Mouse (Mus musculus): ENCODE results near the gene Vat1l. TPM values are rescaled to one million over a fixed set of nuclear protein-coding genes. Genes with fewer than 3 reads are reported as not detected.

Gene Vat1l
- total and polyA plus RNA-seq, 3 experiments: not detected

GRCm38 (mm10) chr8:114164444-114165096, 40.8 kb upstream of the Vat1l start:
- Histone ChIP-seq H3K79me2 (ENCODE audit: control insufficient read depth, insufficient read depth, low read length, poor library complexity) (no peaks in the 10 kb centered on the region), H3K9me3 (replicated peaks; ENCODE audit: insufficient read depth, low read length) (no peaks in the 10 kb centered on the region), H3K4me3 (ENCODE audit: control insufficient read depth in 1 of 2, insufficient read depth in 1 of 2, low read depth in 2 of 2, low read length in 2 of 2) (no peak overlapping the region), H3K4me1 (ENCODE audit: control insufficient read depth in 1 of 2, insufficient read depth in 2 of 2, low read length in 2 of 2) (no peaks in the 10 kb centered on the region), H3K9ac (ENCODE audit: control insufficient read depth, low read depth, low read length, poor library complexity, severe bottlenecking) (no peak overlapping the region), H3K27me3 (ENCODE audit: control insufficient read depth in 1 of 2, insufficient read depth in 2 of 2, low read length in 2 of 2) (no peaks in the 10 kb centered on the region), H3K27ac (ENCODE audit: control insufficient read depth, low read depth, low read length) (no peak overlapping the region), H3K36me3 (ENCODE audit: control insufficient read depth in 1 of 2, insufficient read depth in 2 of 2, low read length in 2 of 2) (no peaks in the 10 kb centered on the region)
- TF ChIP-seq NRF1 (IDR thresholded peaks at IDR 0.05; ENCODE audit: insufficient read depth, low read depth, low read length, poor library complexity, severe bottlenecking) (no peak), ZNF384 (IDR thresholded peaks at IDR 0.05; ENCODE audit: low read depth, low read length) (no peak), TCF12 (IDR thresholded peaks at IDR 0.05; ENCODE audit: low read depth, low read length) (no peak), RAD21 (IDR thresholded peaks at IDR 0.05; ENCODE audit: low read depth, low read length) (no peak), USF2 (IDR thresholded peaks at IDR 0.05; ENCODE audit: borderline replicate concordance in 1 of 2, insufficient read depth in 1 of 2, low read depth in 1 of 2, low read length in 2 of 2) (no peak), ZC3H11A (IDR thresholded peaks at IDR 0.05; ENCODE audit: low read depth, low read length) (no peak), CHD1 (IDR thresholded peaks at IDR 0.05; ENCODE audit: low read depth, low read length) (no peak), UBTF (IDR thresholded peaks at IDR 0.05; ENCODE audit: borderline replicate concordance, insufficient read depth, low read depth, low read length) (no peak)
- DNase-seq (ENCODE audit: low read depth, low spot score): no peak

GRCm38 (mm10) chr8:114165741-114166140, 39.7 kb upstream of the Vat1l start:
- Histone ChIP-seq H3K9me3 (replicated peaks; ENCODE audit: insufficient read depth, low read length) (no peaks in the 10 kb centered on the region), H3K4me3 (ENCODE audit: control insufficient read depth in 1 of 2, insufficient read depth in 1 of 2, low read depth in 2 of 2, low read length in 2 of 2) (no peak overlapping the region), H3K79me2 (ENCODE audit: control insufficient read depth, insufficient read depth, low read length, poor library complexity) (no peaks in the 10 kb centered on the region), H3K27ac (ENCODE audit: control insufficient read depth, low read depth, low read length) (no peak overlapping the region), H3K27me3 (ENCODE audit: control insufficient read depth in 1 of 2, insufficient read depth in 2 of 2, low read length in 2 of 2) (no peaks in the 10 kb centered on the region), H3K4me1 (ENCODE audit: control insufficient read depth in 1 of 2, insufficient read depth in 2 of 2, low read length in 2 of 2) (no peaks in the 10 kb centered on the region), H3K9ac (ENCODE audit: control insufficient read depth, low read depth, low read length, poor library complexity, severe bottlenecking) (no peak overlapping the region), H3K36me3 (ENCODE audit: control insufficient read depth in 1 of 2, insufficient read depth in 2 of 2, low read length in 2 of 2) (no peaks in the 10 kb centered on the region)
- DNase-seq (ENCODE audit: low read depth, low spot score): no peak
- TF ChIP-seq POLR2AphosphoS5 (IDR thresholded peaks at IDR 0.05; ENCODE audit: borderline replicate concordance, low read depth, low read length): no peak

DNA sequence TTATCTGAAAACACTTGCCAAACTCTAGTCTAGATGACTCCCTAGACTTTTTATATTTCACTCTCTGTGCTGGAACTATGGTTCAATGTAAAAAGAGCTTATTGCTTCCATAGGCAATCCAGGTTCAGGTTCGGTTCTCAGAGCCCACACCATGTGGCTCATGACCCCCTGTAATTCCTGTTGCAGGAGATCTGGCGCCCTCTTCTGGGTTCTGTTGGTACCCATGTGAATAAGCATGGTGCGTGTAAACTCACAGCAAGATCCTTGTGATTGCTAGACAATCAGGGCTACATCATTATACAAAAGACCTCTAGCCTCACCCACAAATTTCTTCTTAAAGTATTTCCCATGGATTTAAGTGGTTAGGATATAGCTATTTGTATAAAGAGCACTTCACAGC, 28.7 kb upstream of the Vat1l start:
- Histone ChIP-seq H3K36me3 (ENCODE audit: control insufficient read depth in 1 of 2, insufficient read depth in 2 of 2, low read length in 2 of 2) (no peaks in the 10 kb centered on the region), H3K79me2 (ENCODE audit: control insufficient read depth, insufficient read depth, low read length, poor library complexity) (no peaks in the 10 kb centered on the region)
- no peak for DNase-seq (ENCODE audit: low read depth, low spot score)

More for the DNA sequence above, 28.7 kb upstream of the Vat1l start:
- H3K4me1 ChIP-seq (ENCODE audit: control insufficient read depth in 1 of 2, insufficient read depth in 2 of 2, low read length in 2 of 2): no peaks in the 10 kb centered on the region
- no peak overlapping the region for H3K9ac ChIP-seq (ENCODE audit: control insufficient read depth, low read depth, low read length, poor library complexity, severe bottlenecking)
- no peak for TF ChIP-seq NELFE (IDR thresholded peaks at IDR 0.05; ENCODE audit: low read depth, low read length)
- TF ChIP-seq MEF2A (IDR thresholded peaks at IDR 0.05; ENCODE audit: extremely low read depth, insufficient replicate concordance, low read depth, low read length, poor library complexity, severe bottlenecking): no peak
- TF ChIP-seq USF2 (IDR thresholded peaks at IDR 0.05; ENCODE audit: borderline replicate concordance in 1 of 2, insufficient read depth in 1 of 2, low read depth in 1 of 2, low read length in 2 of 2): no peak
- TF ChIP-seq SIN3A (IDR thresholded peaks at IDR 0.05; ENCODE audit: low read length): no peak
- TF ChIP-seq TAL1 (IDR thresholded peaks at IDR 0.05; ENCODE audit: low read length): no peak
- TF ChIP-seq TCF12 (IDR thresholded peaks at IDR 0.05; ENCODE audit: low read depth, low read length): no peak
- H3K4me3 ChIP-seq (ENCODE audit: control insufficient read depth in 1 of 2, insufficient read depth in 1 of 2, low read depth in 2 of 2, low read length in 2 of 2): no peak overlapping the region
- H3K27me3 ChIP-seq (ENCODE audit: control insufficient read depth in 1 of 2, insufficient read depth in 2 of 2, low read length in 2 of 2): no peaks in the 10 kb centered on the region
- H3K27ac ChIP-seq (ENCODE audit: control insufficient read depth, low read depth, low read length): no peak overlapping the region
- no peaks in the 10 kb centered on the region for H3K9me3 ChIP-seq (replicated peaks; ENCODE audit: insufficient read depth, low read length)
